ENCODE assay signal across 13 mouse cellular contexts in the genomic region with DNA sequence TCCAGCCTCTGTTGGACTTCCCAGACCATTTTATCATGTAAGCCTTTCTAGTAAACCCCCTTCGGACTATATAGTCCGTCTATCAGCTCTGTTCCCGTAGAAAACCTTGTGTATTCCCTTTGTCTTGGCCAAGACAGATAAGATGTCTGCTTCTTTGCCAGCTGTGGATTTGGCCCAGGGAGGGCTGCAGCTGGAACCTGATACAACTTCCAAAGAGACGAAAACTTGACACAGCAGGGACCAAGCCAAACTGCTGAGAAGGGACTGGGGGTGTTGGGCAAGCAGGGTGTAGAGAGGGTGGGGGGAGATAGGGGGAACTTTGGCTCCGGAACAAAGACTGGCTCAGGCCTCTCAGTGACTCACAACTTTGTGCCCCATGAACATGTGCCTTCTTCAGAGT.
A peak's percentile ranks its signal among the peaks of the same experiment; 100 is the strongest.
DNase-seq lines count a peak whose midpoint lies in the region; ATAC-seq lines count a peak whose summit lies in the region.
"Had no signal": no experiment of that assay in that cellular context is flagged by ENCODE, and none has a peak within 500 bp of the region (broad histone marks: within the 10 kb centered on the region; RNA-seq: fewer than 3 reads in every experiment).

No protein-coding gene starts in this region.

- no peak overlapping the region for H3K4me3 ChIP-seq in heart, embryonic 11.5 days (ENCODE audit: low read depth, low read length)
- H3K4me3 ChIP-seq: hindbrain, embryonic 15.5 days; liver, embryonic 15.5 days; midbrain, embryonic 10.5 days had no signal

- H3K4me1 ChIP-seq in heart, embryonic 11.5 days (ENCODE audit: control insufficient read depth, insufficient read depth, low read length), result no peaks in the 10 kb centered on the region
- H3K4me1 ChIP-seq: hindbrain, embryonic 15.5 days; liver, embryonic 15.5 days had no signal

- H3K4me2 ChIP-seq in heart, embryonic 11.5 days, result no peak overlapping the region
- H3K4me2 ChIP-seq: hindbrain, embryonic 15.5 days; liver, embryonic 15.5 days had no signal

- no peak overlapping the region for H3K9ac ChIP-seq in heart, embryonic 11.5 days (ENCODE audit: low read depth, low read length)
- H3K9ac ChIP-seq: hindbrain, embryonic 15.5 days; liver, embryonic 15.5 days had no signal

- peak; percentile 95 for DNase-seq in heart, adult 11 months
- peak; percentile 11 for DNase-seq in urinary bladder, postnatal 25 days (ENCODE audit: low spot score)
- DNase-seq in urinary bladder, adult 2 months (ENCODE audit: low spot score), result no peak
- peak; percentile 49 to 61 for DNase-seq in heart, postnatal 14 days
- no peak for DNase-seq in thymus, postnatal 36 days
- DNase-seq in cerebellum, postnatal 10 days, result no peak
- no peak for DNase-seq in layer of hippocampus, adult 8-10 months (ENCODE audit: low spot score in 2 of 2)
- DNase-seq: B cell, adult 2 months; kidney, adult 18-20 months had no signal

- H3K27me3 ChIP-seq in heart, embryonic 11.5 days (ENCODE audit: control insufficient read depth, insufficient read depth, low read length), result no peaks in the 10 kb centered on the region
- H3K27me3 ChIP-seq: hindbrain, embryonic 15.5 days; liver, embryonic 15.5 days had no signal

- 28% methylated on average over 5 of the region's 5 CpGs for WGBS in heart, embryonic 11.5 days (ENCODE audit: insufficient replicate concordance)

- H3K36me3 ChIP-seq in heart, embryonic 11.5 days (ENCODE audit: control insufficient read depth, insufficient read depth, low read length), result no peaks in the 10 kb centered on the region
- H3K36me3 ChIP-seq: hindbrain, embryonic 15.5 days; liver, embryonic 15.5 days; midbrain, embryonic 10.5 days had no signal

- ATAC-seq in heart, embryonic 11.5 days (replicated peaks; ENCODE audit: insufficient number of reproducible peaks, low FRiP score, low TSS enrichment), result no peak; the same call in 1 of the 2 replicates

- H3K9me3 ChIP-seq in heart, embryonic 11.5 days (replicated peaks; ENCODE audit: control insufficient read depth, low read length), result 0 out of 2 replicates have a peak, but pooled peaks cover 2% of the 10 kb centered on the region
- H3K9me3 ChIP-seq: hindbrain, embryonic 15.5 days; liver, embryonic 15.5 days; midbrain, embryonic 10.5 days had no signal

- intact Hi-C loops in heart, postnatal 14 days (cut with DNase I), result no loop called here

- no peak overlapping the region for H3K27ac ChIP-seq in heart, embryonic 11.5 days (ENCODE audit: low read depth, low read length)
- H3K27ac ChIP-seq: hindbrain, embryonic 15.5 days; liver, embryonic 15.5 days; midbrain, embryonic 10.5 days had no signal

Comparison
In these comparisons a context has a peak if more than half of its experiments do, and no peak if none do; other contexts are left out.
1. DNase-seq: peak in heart, adult 11 months (single experiment), urinary bladder, postnatal 25 days (single experiment) and heart, postnatal 14 days (2 of 2); none in urinary bladder, adult 2 months (single experiment), thymus, postnatal 36 days (0 of 2), cerebellum, postnatal 10 days (0 of 2) and layer of hippocampus, adult 8-10 months (0 of 2).